Mouse (Mus musculus) retina, postnatal 7 days (tissue): Measurements from ENCODE around the gene Rpl13a.
"Not testable (repeated sequence)": the region's sequence is repeated elsewhere in the genome, so short reads cannot be mapped to it uniquely, and the experiment has no call there.

Source experiments
- DNase-seq: peaks from one replicate; pipeline ENCODE4 v3.0.0-alpha.2; 2012; ENCODE audit warnings: low read depth, low spot score

The Rpl13a gene

GRCm38 (mm10) chr7:45128624-45129246 lies at the start of gene Rpl13a:
TSS of gene Rpl13a (minus strand) at chr7:45128761.
- peak; percentile 99 for DNase-seq

GRCm38 (mm10) chr7:45176356-45176755 lies 47.8 kb upstream of the Rpl13a start:
- no peak for DNase-seq

- DNase-seq: no peak
Observed at GRCm38 (mm10) chr7:45175929-45176328, 47.4 kb upstream of the Rpl13a start.

GRCm38 (mm10) chr7:45175398-45175797 lies 46.8 kb upstream of the Rpl13a start:
- DNase-seq: no peak

GRCm38 (mm10) chr7:45174567-45175280 lies 46.2 kb upstream of the Rpl13a start:
- no peak for DNase-seq

GRCm38 (mm10) chr7:45173772-45174171 lies 45.2 kb upstream of the Rpl13a start:
- DNase-seq: not testable (repeated sequence)

- no peak for DNase-seq
Observed at GRCm38 (mm10) chr7:45172974-45173373, 44.4 kb upstream of the Rpl13a start.

GRCm38 (mm10) chr7:45169495-45169894 lies 40.9 kb upstream of the Rpl13a start:
- no peak for DNase-seq

- no peak for DNase-seq
Observed at GRCm38 (mm10) chr7:45168656-45169055, 40.1 kb upstream of the Rpl13a start.

GRCm38 (mm10) chr7:45167761-45168445 lies 39.3 kb upstream of the Rpl13a start:
- DNase-seq: no peak

- no peak for DNase-seq
Observed at GRCm38 (mm10) chr7:45166950-45167401, 38.4 kb upstream of the Rpl13a start.

- DNase-seq: no peak
Observed at GRCm38 (mm10) chr7:45165701-45166100, 37.1 kb upstream of the Rpl13a start.

- DNase-seq: no peak
Observed at GRCm38 (mm10) chr7:45164833-45165232, 36.3 kb upstream of the Rpl13a start.

GRCm38 (mm10) chr7:45163735-45164490 lies 35.4 kb upstream of the Rpl13a start, which contains the start of gene Slc17a7:
TSS of gene Slc17a7 (plus strand) at chr7:45163949.
- DNase-seq: no peak

GRCm38 (mm10) chr7:45162996-45163615 lies 34.5 kb upstream of the Rpl13a start:
- no peak for DNase-seq

- no peak for DNase-seq
Observed at GRCm38 (mm10) chr7:45162551-45162950, 34.0 kb upstream of the Rpl13a start.

- DNase-seq: peak; percentile 75
Observed at GRCm38 (mm10) chr7:45161612-45162473, 33.3 kb upstream of the Rpl13a start.

- DNase-seq: no peak
Observed at GRCm38 (mm10) chr7:45160866-45161265, 32.3 kb upstream of the Rpl13a start.

- no peak for DNase-seq
Observed at GRCm38 (mm10) chr7:45160316-45160800, 31.8 kb upstream of the Rpl13a start.

GRCm38 (mm10) chr7:45158991-45159390 lies 30.4 kb upstream of the Rpl13a start:
- DNase-seq: no peak
